Mouse (Mus musculus) brain, embryonic 18.5 days (tissue): Measurements from ENCODE around the gene Junb.

ENCODE experiments used
- DNase-seq: peaks from one replicate; pipeline ENCODE4 v3.0.0-alpha.2; 2012; ENCODE audit warnings: low read depth, low spot score

Gene Junb

DNA sequence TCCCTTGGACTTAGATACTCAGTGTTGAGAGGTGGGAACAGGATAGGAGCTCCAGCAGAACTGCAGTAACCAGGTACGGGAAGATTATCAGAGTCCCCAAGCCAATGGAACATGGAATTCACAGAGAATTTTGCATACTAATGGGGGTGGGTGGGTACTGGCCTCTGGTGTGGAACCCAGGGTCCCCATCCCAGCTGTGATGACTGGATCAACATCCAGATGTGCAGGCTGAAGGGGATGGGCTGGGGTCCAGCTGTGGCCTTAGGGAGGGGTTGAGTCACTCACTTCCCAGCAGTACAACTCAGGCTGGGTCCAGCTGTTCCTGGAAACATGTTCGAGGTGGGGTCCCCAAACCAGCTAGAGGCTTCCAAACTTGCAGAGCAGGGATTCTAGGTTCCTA lies 9.4 kb upstream of the Junb start:
- DNase-seq, result no peak

GRCm38 (mm10) chr8:84987388-84987787 lies 8.9 kb upstream of the Junb start:
- no peak for DNase-seq

DNA sequence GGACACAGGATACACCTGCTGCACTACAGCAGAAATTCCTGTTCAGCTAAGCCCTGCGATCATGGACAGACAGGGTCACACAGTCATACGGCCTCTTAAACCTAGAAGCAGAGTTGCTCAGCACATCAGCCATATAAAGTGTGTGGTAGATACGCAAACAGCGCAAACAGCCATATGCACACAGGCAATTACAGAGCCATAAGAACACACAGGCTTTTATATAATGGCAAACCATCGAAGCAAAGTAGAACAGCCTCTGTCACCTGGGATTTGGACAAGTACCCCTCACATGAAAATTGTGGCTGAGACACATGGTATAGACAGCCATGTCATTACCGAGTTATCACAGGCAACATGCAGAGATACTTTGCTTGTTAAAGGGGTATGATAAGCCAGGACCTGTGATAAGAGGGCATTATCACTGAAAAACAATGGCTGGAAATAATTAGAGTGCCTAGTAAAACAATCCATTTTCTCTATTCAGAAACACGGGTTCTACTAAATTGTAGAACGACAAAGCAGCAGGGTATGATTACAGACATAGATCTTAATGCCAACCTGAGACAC lies 7.9 kb upstream of the Junb start:
- no peak for DNase-seq

- peak; percentile 84 for DNase-seq
These were observed 7.3 kb upstream of the Junb start for GRCm38 (mm10) chr8:84985684-84986378.

- no peak for DNase-seq
These were observed 6.6 kb upstream of the Junb start for GRCm38 (mm10) chr8:84985049-84985683.

DNA sequence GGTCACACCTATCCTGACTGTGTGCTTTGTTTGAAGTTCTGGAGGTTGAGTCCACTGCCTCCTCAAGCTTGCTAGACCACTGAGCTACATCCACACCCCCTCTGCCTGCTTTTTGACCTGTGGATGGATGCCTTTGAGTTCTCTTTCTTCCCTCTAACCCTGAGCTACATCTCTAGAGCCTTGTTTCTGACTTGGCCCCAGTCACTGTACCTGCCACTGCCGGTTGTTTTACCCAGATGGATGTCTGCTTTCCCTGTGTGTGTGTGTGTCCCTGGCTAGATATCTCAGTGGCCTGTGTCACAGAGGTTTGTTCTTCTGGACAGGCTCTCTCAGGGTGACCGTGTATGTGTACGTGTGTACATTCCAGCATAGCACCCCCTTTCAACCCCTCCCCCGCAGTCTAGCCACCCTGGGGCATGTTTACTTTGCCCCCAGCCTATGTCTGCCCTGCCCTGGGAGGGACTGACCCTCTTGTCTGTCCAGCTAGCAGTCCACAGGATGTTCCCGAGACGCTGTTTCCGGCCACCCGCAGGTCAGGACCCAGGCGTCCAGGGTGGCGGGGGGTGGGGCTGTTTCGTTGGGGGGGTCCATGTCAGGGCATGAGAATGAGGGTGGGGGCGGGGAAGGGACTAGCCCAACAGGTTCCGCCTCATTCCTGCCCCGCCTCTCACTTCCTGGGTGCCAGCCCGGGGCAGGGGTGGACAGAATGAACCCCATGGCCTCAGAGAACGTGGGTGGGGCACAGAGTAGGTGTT lies 6.0 kb upstream of the Junb start:
- no peak for DNase-seq

DNA sequence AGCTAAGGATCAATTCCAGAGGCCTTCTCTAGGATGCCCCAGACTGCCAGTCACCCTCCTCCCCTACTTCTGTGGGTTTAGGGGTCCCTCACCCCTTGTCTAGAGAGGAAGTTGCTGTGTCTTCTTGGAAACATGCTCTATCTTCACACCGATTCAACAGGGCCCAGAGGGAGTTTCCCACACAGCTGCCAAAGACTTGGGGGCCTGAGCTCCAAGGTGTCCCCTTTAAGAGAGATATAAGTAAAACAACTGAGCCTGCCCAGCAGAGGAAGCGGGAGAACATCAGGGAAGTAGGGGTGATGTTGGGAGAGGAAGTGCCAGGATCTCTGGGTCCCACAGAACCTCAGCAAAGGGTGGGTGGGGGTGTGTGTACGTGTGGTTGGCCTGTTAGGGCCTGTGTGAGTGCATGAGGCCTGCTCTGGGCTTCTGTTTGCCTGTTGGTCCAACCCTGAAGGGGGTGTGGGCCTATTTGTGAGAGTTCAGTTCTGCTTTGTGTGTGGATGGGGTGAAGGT lies 4.0 kb upstream of the Junb start:
- no peak for DNase-seq

DNA sequence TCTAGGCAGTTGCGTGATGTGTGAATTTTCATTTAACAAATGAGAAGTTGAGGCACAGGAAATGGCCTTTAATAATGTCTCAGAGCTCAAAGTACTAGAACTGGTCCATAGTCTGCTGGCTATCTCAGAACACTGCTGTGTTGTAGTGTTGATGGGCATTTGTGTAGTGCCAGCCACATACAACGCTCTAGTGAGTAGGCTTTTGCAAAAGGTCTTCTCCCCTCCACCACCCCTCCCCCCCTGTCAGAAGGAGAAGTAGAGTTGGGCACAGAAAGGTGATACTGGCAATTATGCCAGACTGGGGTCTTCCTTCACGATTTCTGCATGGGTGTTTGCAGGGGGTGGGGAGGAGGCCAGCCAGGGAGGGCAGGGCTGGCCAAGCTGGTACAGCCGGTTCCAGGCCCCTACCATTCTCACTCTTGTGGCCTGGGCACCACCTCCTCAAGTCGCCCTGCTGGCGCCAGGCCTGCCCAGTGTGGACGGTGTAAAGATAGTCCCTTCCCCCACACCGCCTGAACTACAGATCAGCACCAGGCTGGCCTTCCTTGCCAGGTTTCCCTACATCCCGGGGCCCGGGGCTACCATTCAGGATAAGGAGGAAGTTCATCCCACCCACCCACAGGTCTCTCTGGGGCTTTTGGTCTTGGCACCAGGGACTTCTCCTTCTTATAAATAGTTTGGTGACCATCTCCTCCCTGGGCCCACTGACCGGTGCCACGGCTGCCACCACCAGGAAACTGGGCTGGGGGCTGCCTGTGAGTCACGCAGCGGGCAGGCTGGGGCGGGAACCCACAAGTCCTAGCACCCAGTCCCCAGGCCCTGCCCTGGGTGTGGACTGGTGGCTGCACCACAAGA lies 3.4 kb upstream of the Junb start:
- DNase-seq, result no peak

DNA sequence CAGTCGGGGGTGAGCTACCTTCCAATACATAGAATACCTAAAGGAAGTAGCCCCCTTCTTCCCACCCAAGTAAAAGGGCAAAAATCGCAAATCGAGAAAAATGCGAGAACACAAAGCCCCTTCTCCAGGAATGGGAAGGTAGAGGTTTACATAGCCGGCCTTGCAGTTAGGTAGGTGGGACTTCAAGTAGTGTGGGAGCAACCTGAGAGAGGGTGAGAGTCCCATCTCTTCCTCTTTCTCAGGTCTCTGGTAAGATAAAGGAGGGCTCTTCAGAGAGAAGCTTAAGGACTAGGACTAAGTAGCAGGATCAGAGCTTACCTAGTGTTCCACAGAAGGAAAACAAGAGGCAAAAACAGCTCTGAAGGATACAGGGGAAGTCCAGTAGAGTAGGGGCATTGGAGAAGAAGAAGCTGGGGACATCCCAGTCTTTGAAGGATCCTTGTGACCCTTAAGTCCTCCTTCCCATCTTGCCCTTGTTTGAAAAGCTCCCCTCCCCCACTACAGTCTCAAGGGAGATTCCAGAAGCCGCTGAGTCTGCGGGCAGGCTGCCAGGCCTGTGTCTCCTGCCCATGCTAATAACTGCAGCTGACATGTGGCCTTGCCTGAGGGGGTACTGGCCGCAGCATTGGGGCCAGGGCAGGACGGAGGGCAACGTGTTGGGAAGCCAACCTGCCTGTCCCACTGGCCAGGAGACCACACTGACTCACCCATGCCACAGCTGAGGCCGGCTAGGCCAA lies 2.3 kb upstream of the Junb start:
- DNase-seq, result no peak

DNA sequence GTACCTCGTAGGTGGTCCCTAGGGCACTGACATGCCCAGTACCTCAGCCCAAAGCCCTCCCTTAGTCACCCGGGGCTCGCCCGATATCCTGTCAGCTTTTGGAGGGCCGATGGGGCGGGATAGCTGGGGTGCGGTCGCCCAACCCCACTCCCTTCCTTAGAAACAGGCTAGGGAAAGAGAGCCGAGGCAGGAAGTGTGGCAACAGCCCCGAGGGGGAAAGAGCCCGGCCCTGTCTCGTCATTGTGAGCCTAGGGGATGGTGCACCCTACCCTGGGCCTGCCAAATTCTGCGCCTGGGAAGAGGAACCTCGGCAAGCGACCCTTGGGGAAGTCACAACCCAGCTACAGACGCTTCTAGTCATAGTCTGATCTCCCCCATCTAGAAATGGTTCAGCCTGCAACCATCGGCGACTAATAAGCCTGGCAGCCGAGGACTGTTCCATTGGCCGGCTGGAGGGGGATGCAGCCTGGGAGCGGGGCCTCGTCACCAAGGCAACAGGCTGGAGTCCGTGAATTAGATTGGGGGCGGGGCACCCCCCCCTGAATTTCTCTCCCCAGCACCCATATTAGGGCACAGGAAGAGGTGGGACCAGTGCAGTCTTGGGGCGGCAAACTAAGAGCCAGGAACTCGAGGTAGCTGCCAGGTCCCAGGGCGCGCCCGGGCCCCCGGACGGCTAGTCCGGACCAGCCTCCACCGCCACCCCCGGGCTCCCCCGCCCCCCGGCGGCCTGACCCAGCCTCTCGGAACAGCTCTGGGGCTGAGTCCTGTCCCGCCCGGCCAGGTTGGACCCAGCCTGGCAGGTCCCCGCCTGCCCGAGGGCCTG lies 1.3 kb upstream of the Junb start:
- peak; percentile 82 for DNase-seq

GRCm38 (mm10) chr8:84977435-84978247 lies 877 bp downstream of the Junb start:
- no peak for DNase-seq

GRCm38 (mm10) chr8:84976763-84977434 lies 1.6 kb downstream of the Junb start:
- DNase-seq, result no peak

DNA sequence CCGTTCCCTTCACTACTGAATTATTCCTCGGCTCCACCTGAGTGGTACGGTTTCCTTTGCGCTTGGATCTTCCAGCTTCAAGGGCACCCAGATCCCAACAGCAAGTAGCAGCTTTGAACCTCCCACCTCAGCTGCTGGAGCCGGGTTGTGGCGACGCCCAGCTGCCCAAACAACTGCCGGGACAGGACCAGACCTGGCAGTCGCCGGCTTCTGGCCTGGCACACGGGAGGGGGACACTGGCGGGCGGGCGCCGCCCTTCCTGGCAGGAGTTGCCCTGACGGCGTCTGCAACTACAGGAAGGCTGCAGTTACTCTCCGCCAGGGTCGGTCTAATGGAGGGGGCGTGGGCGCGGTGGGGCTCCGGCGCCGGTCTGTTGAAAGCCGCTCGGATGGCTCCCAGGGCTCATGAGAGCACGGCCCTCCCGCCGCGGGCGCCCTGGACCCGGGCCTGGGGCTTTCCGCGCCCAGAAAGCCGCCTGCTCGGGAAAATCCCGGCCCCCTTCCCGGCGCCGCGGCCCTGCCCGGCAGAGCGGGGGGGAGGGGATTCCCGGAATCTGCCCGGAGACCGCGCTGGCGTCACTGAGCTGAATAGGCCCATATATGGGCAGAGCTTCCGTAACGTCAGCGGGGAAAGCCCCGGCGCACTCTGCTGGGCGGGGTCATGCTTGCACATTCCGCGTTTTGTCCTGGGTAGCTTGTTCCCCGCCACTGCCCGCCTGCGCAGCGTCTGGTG lies 2.3 kb downstream of the Junb start:
- peak; percentile 73 for DNase-seq

DNA sequence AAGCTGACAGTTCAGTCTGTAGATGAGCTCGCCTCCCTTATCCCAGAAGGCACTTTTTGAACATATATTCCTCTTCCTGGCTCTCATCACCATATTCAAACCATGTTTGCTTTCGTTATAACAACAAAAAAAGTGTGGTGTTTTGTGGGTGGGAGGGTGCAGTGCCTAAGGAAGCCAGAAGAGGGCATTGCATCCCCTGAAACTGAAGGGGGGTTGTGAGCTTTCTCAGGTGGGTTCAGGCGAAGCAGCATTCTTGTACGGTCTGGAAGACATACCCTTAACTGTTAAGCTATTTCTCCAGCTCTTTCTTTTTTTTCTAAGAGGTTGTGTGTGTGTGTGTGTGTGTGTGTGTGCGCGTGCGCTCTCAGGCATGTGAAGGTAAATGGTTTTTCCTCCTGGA lies 3.1 kb downstream of the Junb start:
- DNase-seq, result no peak

- no peak for DNase-seq
These were observed 3.9 kb downstream of the Junb start for GRCm38 (mm10) chr8:84974543-84975142.

- DNase-seq, result no peak
These were observed 4.5 kb downstream of the Junb start for GRCm38 (mm10) chr8:84973803-84974542.

DNA sequence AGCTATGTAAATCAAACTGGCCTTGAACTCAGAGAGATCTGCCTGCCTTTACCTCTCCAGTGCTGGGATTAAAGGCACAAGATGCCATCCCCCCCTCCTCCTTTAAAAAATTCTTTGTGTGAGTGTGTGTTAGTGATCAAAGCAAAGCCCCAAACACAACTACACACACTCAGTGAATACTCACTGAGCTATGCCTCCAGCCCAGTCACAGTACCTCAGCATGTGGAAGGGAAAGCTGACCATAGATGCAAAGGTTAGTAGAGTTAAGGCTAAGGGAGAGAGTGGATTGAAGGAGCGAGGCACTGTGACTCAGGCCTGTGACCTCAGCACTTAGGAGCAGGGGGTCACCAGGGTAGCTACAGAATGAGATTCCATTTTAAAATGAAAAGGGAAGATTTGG lies 5.4 kb downstream of the Junb start:
- no peak for DNase-seq
